Mouse (Mus musculus) common myeloid progenitor, adult 5-6 weeks (primary cell): ENCODE measurements around the gene Akr1b8. TPM values are rescaled to one million over a fixed set of nuclear protein-coding genes. Genes with fewer than 3 reads are reported as not detected.
"Not testable (repeated sequence)": the region's sequence is repeated elsewhere in the genome, so short reads cannot be mapped to it uniquely, and the experiment has no call there.

Experiments
- ATAC-seq: replicated peaks from 2 replicates; pipeline ENCODE4 v1.8.0; 2016; ENCODE audit warnings: low read depth, mild to moderate bottlenecking, moderate TSS enrichment, inconsistent platforms; ENCODE audit not compliant: poor library complexity, severe bottlenecking
- total RNA-seq: library from RNA; stranded (forward); fragments of 200-1000, 187-1606 nt; gene quantifications from 2 replicates; pipeline ENCODE4 v1.2.3, GENCODE M21; 2017

The Akr1b8 gene
- total RNA-seq, 1 experiment from 2014 or later: not detected

GRCm38 (mm10) chr6:34395897-34396296, 42.0 kb downstream of the Akr1b8 start:
- no peak for ATAC-seq

- ATAC-seq: no peak
Measured at GRCm38 (mm10) chr6:34398431-34398830, 44.5 kb downstream of the Akr1b8 start.

GRCm38 (mm10) chr6:34399606-34400220, 45.8 kb downstream of the Akr1b8 start:
- ATAC-seq: no peak

- ATAC-seq: no peak
Measured at GRCm38 (mm10) chr6:34400696-34401095, 46.8 kb downstream of the Akr1b8 start.

- no peak for ATAC-seq
Measured at GRCm38 (mm10) chr6:34406746-34407145, 52.8 kb downstream of the Akr1b8 start.

GRCm38 (mm10) chr6:34407403-34407802, 53.5 kb downstream of the Akr1b8 start:
- ATAC-seq: no peak

- peak; percentile 78 for ATAC-seq
Measured at GRCm38 (mm10) chr6:34412023-34412422, 58.1 kb downstream of the Akr1b8 start, which contains the start of gene Akr1b7. Gene Akr1b7, plus strand, starts transcription at chr6:34412334.

GRCm38 (mm10) chr6:34412688-34413087, 58.8 kb downstream of the Akr1b8 start:
- ATAC-seq: no peak

- ATAC-seq: not testable (repeated sequence)
Measured at GRCm38 (mm10) chr6:34413386-34413785, 59.5 kb downstream of the Akr1b8 start.

- no peak for ATAC-seq
Measured at GRCm38 (mm10) chr6:34416521-34416920, 62.6 kb downstream of the Akr1b8 start.

Other genes with a start within 250 kb of the Akr1b8 start
- 28.8 and 29.5 TPM in 2 replicates for gene Slc35b4, start 177.0 kb upstream of the Akr1b8 start, total RNA-seq
- gene Akr1b3, start 36.6 kb upstream of the Akr1b8 start, total RNA-seq: 138 TPM in 2 replicates
- 36.4 and 38.6 TPM in 2 replicates for gene Akr1b10, start 30.1 kb downstream of the Akr1b8 start, total RNA-seq
- not detected in 2 replicates for gene Akr1b7, start 58.2 kb downstream of the Akr1b8 start, total RNA-seq
- gene Bpgm, start 122.1 kb downstream of the Akr1b8 start, total RNA-seq: 26.4 and 27.2 TPM in 2 replicates
- 0.44 TPM in 1 of 2 replicates, not detected in the other for gene Cald1, start 244.4 kb downstream of the Akr1b8 start, total RNA-seq